Mouse (Mus musculus): ENCODE data around the gene Foxd1.

GRCm38 (mm10) chr13:98325034-98325433 is 29.0 kb upstream of the Foxd1 start:
- no peak for TF ChIP-seq CTCF (IDR thresholded peaks at IDR 0.05; ENCODE audit: low read depth)
- no peak for TF ChIP-seq EP300 (IDR thresholded peaks at IDR 0.05; ENCODE audit: low read depth)
